Mouse (Mus musculus) MEL (cell line): ENCODE measurements around the gene Vmp1. TPM values are rescaled to one million over a fixed set of nuclear protein-coding genes. Genes with fewer than 3 reads are reported as not detected.
A peak's percentile ranks its signal among the peaks of the same experiment; 100 is the strongest.

Experiments used
- DNase-seq: peaks from one replicate; pipeline ENCODE4 v3.0.0; 2011; ENCODE audit warnings: low read depth, low spot score
- H3K27ac ChIP-seq: 2 replicates; pipeline ENCODE4 v1.5.1; 2012; ENCODE audit warnings: low read depth, mild to moderate bottlenecking, control low read depth, low read length, moderate library complexity; ENCODE audit not compliant: control insufficient read depth
- H3K27me3 ChIP-seq, 2 experiments: fragments of 150-350 bp in 1 of 2; sonication (generic) in 1 of 2; 2 replicates each; pipeline ENCODE4 v1.6.1; 2012; ENCODE audit warnings: low read length in 2 of 2, mild to moderate bottlenecking in 2 of 2, improper control_type of control experiment in 1 of 2, moderate library complexity in 1 of 2; ENCODE audit not compliant: insufficient read depth in 2 of 2, control insufficient read depth in 1 of 2
- H3K36me3 ChIP-seq, 2 experiments: 2 replicates each; pipeline ENCODE4 v1.6.1; 2012 to 2014; ENCODE audit warnings: low read length in 2 of 2, improper control_type of control experiment in 1 of 2, inconsistent platforms in 1 of 2, mild to moderate bottlenecking in 1 of 2; ENCODE audit not compliant: insufficient read depth in 2 of 2, control insufficient read depth in 1 of 2
- H3K4me1 ChIP-seq, 2 experiments: fragments of 150-350 bp in 1 of 2; sonication (generic) in 1 of 2; 2 replicates each; pipeline ENCODE4 v1.6.1; 2012; ENCODE audit warnings: low read length in 2 of 2, improper control_type of control experiment in 1 of 2, mild to moderate bottlenecking in 1 of 2; ENCODE audit not compliant: insufficient read depth in 2 of 2, control insufficient read depth in 1 of 2
- H3K4me3 ChIP-seq, 2 experiments: fragments of 150-350 bp in 1 of 2; sonication (generic) in 1 of 2; 2 replicates each; pipeline ENCODE4 v1.5.1; 2012; ENCODE audit warnings: low read depth in 2 of 2, low read length in 2 of 2, mild to moderate bottlenecking in 2 of 2, moderate library complexity in 2 of 2, control low read depth in 1 of 2, improper control_type of control experiment in 1 of 2; ENCODE audit not compliant: control insufficient read depth in 1 of 2, insufficient read depth in 1 of 2
- H3K79me2 ChIP-seq: 2 replicates; pipeline ENCODE4 v1.6.1; 2012; ENCODE audit warnings: mild to moderate bottlenecking, low read length, moderate library complexity; ENCODE audit not compliant: control insufficient read depth, poor library complexity, insufficient read depth
- H3K9ac ChIP-seq: 2 replicates; pipeline ENCODE4 v1.6.1; 2012; ENCODE audit warnings: low read depth, mild to moderate bottlenecking, control low read depth, low read length, moderate library complexity; ENCODE audit not compliant: control insufficient read depth, poor library complexity, severe bottlenecking
- H3K9me3 ChIP-seq: fragments of 150-350 bp; sonication (generic); replicated peaks from 2 replicates; pipeline ENCODE4 v1.6.1; 2012; ENCODE audit warnings: mild to moderate bottlenecking, low read length, improper control_type of control experiment, moderate library complexity; ENCODE audit not compliant: insufficient read depth
- BHLHE40 ChIP-seq: IDR thresholded peaks from 2 replicates; pipeline ENCODE4 v1.6.1; 2012; ENCODE audit warnings: low read depth, mild to moderate bottlenecking, inconsistent platforms, low read length, improper control_type of control experiment, borderline replicate concordance
- CHD1 ChIP-seq: IDR thresholded peaks from 2 replicates; pipeline ENCODE4 v1.6.1; 2012; ENCODE audit warnings: low read depth, mild to moderate bottlenecking, inconsistent platforms, low read length, improper control_type of control experiment
- CHD2 ChIP-seq: IDR thresholded peaks from 2 replicates; pipeline ENCODE4 v1.6.1; 2011; ENCODE audit warnings: low read length, improper control_type of control experiment
- CTCF ChIP-seq, 3 experiments: IDR thresholded peaks in 2 of 3; conservative IDR thresholded peaks in 1 of 3; 2 replicates each; pipeline ENCODE4 v1.5.1; 2011 to 2012; ENCODE audit warnings: low read length in 3 of 3, low read depth in 2 of 3, mild to moderate bottlenecking in 2 of 3, improper control_type of control experiment in 1 of 3, inconsistent platforms in 1 of 3, mixed read lengths in 1 of 3, moderate library complexity in 1 of 3; ENCODE audit not compliant: control insufficient read depth in 1 of 3, insufficient read depth in 1 of 3, poor library complexity in 1 of 3, severe bottlenecking in 1 of 3
- E2F4 ChIP-seq: IDR thresholded peaks from 2 replicates; pipeline ENCODE4 v1.6.1; 2011; ENCODE audit warnings: low read depth, low read length, improper control_type of control experiment, borderline replicate concordance
- ELF1 ChIP-seq: IDR thresholded peaks from 2 replicates; pipeline ENCODE4 v1.6.1; 2014; ENCODE audit warnings: low read depth, mild to moderate bottlenecking, inconsistent platforms, low read length, improper control_type of control experiment, moderate library complexity
- ETS1 ChIP-seq: IDR thresholded peaks from 2 replicates; pipeline ENCODE4 v1.6.1; 2012; ENCODE audit warnings: low read depth, mild to moderate bottlenecking, inconsistent platforms, low read length, improper control_type of control experiment, moderate library complexity
- GABPA ChIP-seq: IDR thresholded peaks from 2 replicates; pipeline ENCODE4 v1.6.1; 2012; ENCODE audit warnings: low read depth, mild to moderate bottlenecking, inconsistent platforms, low read length, improper control_type of control experiment, moderate library complexity
- GATA1 ChIP-seq: IDR thresholded peaks from 2 replicates; pipeline ENCODE4 v1.6.1; 2011; ENCODE audit warnings: low read depth, low read length, improper control_type of control experiment
- HCFC1 ChIP-seq: IDR thresholded peaks from 2 replicates; pipeline ENCODE4 v1.6.1; 2012; ENCODE audit warnings: low read depth, mild to moderate bottlenecking, inconsistent platforms, low read length, improper control_type of control experiment, moderate library complexity
- JUND ChIP-seq: IDR thresholded peaks from 2 replicates; pipeline ENCODE4 v1.6.1; 2011; ENCODE audit warnings: low read depth, mild to moderate bottlenecking, improper control_type of control experiment, low read length
- KAT2A ChIP-seq: conservative IDR thresholded peaks from 2 replicates; pipeline ENCODE4 v1.6.1; 2012; ENCODE audit warnings: low read depth, low read length, improper control_type of control experiment, inconsistent platforms
- MAX ChIP-seq: IDR thresholded peaks from 2 replicates; pipeline ENCODE4 v1.6.1; 2011; ENCODE audit warnings: low read length, improper control_type of control experiment
- MAZ ChIP-seq: IDR thresholded peaks from 2 replicates; pipeline ENCODE4 v1.6.1; 2012; ENCODE audit warnings: low read depth, mild to moderate bottlenecking, inconsistent platforms, low read length, improper control_type of control experiment
- MEF2A ChIP-seq: IDR thresholded peaks from 2 replicates; pipeline ENCODE4 v1.6.1; 2014; ENCODE audit warnings: low read depth, mild to moderate bottlenecking, inconsistent platforms, low read length, improper control_type of control experiment; ENCODE audit not compliant: poor library complexity, insufficient replicate concordance, severe bottlenecking; ENCODE audit errors: extremely low read depth
- MYB ChIP-seq: IDR thresholded peaks from 2 replicates; pipeline ENCODE4 v1.6.1; 2011; ENCODE audit warnings: mild to moderate bottlenecking, low read depth, low read length, improper control_type of control experiment
- NRF1 ChIP-seq: IDR thresholded peaks from 2 replicates; pipeline ENCODE4 v1.6.1; 2014; ENCODE audit warnings: low read depth, mild to moderate bottlenecking, inconsistent platforms, low read length, improper control_type of control experiment, moderate library complexity; ENCODE audit not compliant: poor library complexity, insufficient read depth, severe bottlenecking
- POLR2AphosphoS5 ChIP-seq: IDR thresholded peaks from 2 replicates; pipeline ENCODE4 v1.6.1; 2012; ENCODE audit warnings: low read depth, borderline replicate concordance, mild to moderate bottlenecking, inconsistent platforms, low read length, moderate library complexity, mixed read lengths
- RAD21 ChIP-seq: IDR thresholded peaks from 2 replicates; pipeline ENCODE4 v1.6.1; 2011; ENCODE audit warnings: mild to moderate bottlenecking, low read depth, low read length, improper control_type of control experiment
- RCOR1 ChIP-seq: IDR thresholded peaks from 2 replicates; pipeline ENCODE4 v1.6.1; 2012; ENCODE audit warnings: low read depth, mild to moderate bottlenecking, inconsistent platforms, low read length, improper control_type of control experiment
- SIN3A ChIP-seq: IDR thresholded peaks from 2 replicates; pipeline ENCODE4 v1.6.1; 2012; ENCODE audit warnings: low read length, improper control_type of control experiment, inconsistent platforms
- TBP ChIP-seq: IDR thresholded peaks from 2 replicates; pipeline ENCODE4 v1.8.0; 2011; ENCODE audit warnings: low read depth, low read length, improper control_type of control experiment
- TCF12 ChIP-seq: IDR thresholded peaks from 2 replicates; pipeline ENCODE4 v1.6.1; 2014; ENCODE audit warnings: low read depth, mild to moderate bottlenecking, inconsistent platforms, low read length, improper control_type of control experiment, moderate library complexity
- UBTF ChIP-seq: IDR thresholded peaks from 2 replicates; pipeline ENCODE4 v1.6.1; 2012; ENCODE audit warnings: low read depth, mild to moderate bottlenecking, inconsistent platforms, low read length, improper control_type of control experiment, moderate library complexity, borderline replicate concordance; ENCODE audit not compliant: insufficient read depth
- USF1 ChIP-seq: IDR thresholded peaks from 2 replicates; pipeline ENCODE4 v1.6.1; 2014; ENCODE audit warnings: low read depth, mild to moderate bottlenecking, inconsistent platforms, low read length, improper control_type of control experiment, moderate library complexity
- USF2 ChIP-seq, 2 experiments: IDR thresholded peaks; 2 replicates each; pipeline ENCODE4 v1.6.1; 2011 to 2012; ENCODE audit warnings: improper control_type of control experiment in 2 of 2, low read length in 2 of 2, borderline replicate concordance in 1 of 2, inconsistent platforms in 1 of 2, low read depth in 1 of 2, mild to moderate bottlenecking in 1 of 2; ENCODE audit not compliant: insufficient read depth in 1 of 2
- ZC3H11A ChIP-seq: IDR thresholded peaks from 2 replicates; pipeline ENCODE4 v1.6.1; 2012; ENCODE audit warnings: low read depth, mild to moderate bottlenecking, inconsistent platforms, low read length, improper control_type of control experiment
- ZKSCAN1 ChIP-seq: IDR thresholded peaks from 2 replicates; pipeline ENCODE4 v1.6.1; 2012; ENCODE audit warnings: low read depth, mild to moderate bottlenecking, inconsistent platforms, low read length, improper control_type of control experiment, moderate library complexity
- ZMIZ1 ChIP-seq: IDR thresholded peaks from 2 replicates; pipeline ENCODE4 v1.6.1; 2012; ENCODE audit warnings: low read depth, mild to moderate bottlenecking, inconsistent platforms, low read length, improper control_type of control experiment, moderate library complexity
- ZNF384 ChIP-seq: IDR thresholded peaks from 2 replicates; pipeline ENCODE4 v1.6.1; 2012; ENCODE audit warnings: low read depth, mild to moderate bottlenecking, inconsistent platforms, low read length, improper control_type of control experiment
- polyA plus RNA-seq, 2 experiments: library from polyadenylated mRNA; stranded (reverse) in 1 of 2; unstranded in 1 of 2; fragments of >175 nt in 1 of 2; fragments of >200 nt in 1 of 2; gene quantifications; 2 replicates each; pipeline versions ENCODE4 v1.2.1 to v1.2.4; 2012; ENCODE audit warnings: low replicate concordance in 2 of 2, low read depth in 1 of 2; ENCODE audit not compliant: insufficient read length in 2 of 2, insufficient read depth in 1 of 2, missing spikeins in 1 of 2
- total RNA-seq: library from RNA; depleted of rRNA; stranded (reverse); fragments of 300-350 nt; gene quantifications from 2 replicates; pipeline ENCODE4 v1.2.3, GENCODE M21; 2012

Vmp1 gene
- total and polyA plus RNA-seq, 3 experiments = 61.8 to 94.9 TPM; not detected in 1

DNA sequence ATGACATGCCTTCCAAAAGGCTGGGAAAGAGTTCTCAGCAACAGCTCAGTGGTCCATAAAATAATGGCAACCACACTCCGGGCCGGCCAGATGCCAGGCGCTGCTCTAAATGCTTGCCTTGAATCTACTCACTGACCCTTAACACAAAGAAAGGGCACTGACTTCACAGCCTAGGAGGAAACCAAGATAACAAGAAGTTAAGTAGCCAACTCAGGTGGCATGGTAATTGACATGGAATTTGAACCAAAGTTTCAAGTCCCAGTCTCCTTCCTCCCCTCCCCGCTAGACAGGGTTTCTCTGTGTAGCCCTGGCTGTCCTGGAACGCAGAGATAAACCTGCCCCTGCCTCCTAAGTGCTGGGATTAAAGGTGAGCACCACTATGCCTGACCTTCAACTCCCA, 4.7 kb downstream of the Vmp1 start:
- no peaks in the 10 kb centered on the region for H3K27me3 ChIP-seq
- H3K79me2 ChIP-seq = peaks cover 45% of the 10 kb centered on the region
- no peak for TF ChIP-seq MEF2A
- TF ChIP-seq ETS1 = no peak
- no peak for TF ChIP-seq NRF1
- TF ChIP-seq MAZ = no peak
- TF ChIP-seq HCFC1 = no peak
- TF ChIP-seq BHLHE40 = no peak
- TF ChIP-seq MAX = no peak
- TF ChIP-seq CTCF (IDR thresholded peaks at IDR 0.05 in 2 of 3, conservative IDR thresholded peaks at IDR 0.05 in 1 of 3; ENCODE audit: control insufficient read depth in 1 of 3, insufficient read depth in 1 of 3, low read depth in 2 of 3, low read length in 3 of 3, poor library complexity in 1 of 3, severe bottlenecking in 1 of 3) = no peak
- no peak for TF ChIP-seq TCF12
- TF ChIP-seq ZMIZ1 = no peak
- no peak for TF ChIP-seq SIN3A
- TF ChIP-seq RCOR1 = no peak
- H3K4me1 ChIP-seq = peaks cover 11 to 16% of the 10 kb centered on the region in 2 experiments
- H3K9ac ChIP-seq = no peak overlapping the region
- DNase-seq = no peak
- H3K4me3 ChIP-seq = no peak overlapping the region
- H3K9me3 ChIP-seq = no peaks in the 10 kb centered on the region
- H3K27ac ChIP-seq = no peak overlapping the region
- peaks cover 1 to 19% of the 10 kb centered on the region in 2 experiments; a peak in 3 of 4 replicates for H3K36me3 ChIP-seq

DNA sequence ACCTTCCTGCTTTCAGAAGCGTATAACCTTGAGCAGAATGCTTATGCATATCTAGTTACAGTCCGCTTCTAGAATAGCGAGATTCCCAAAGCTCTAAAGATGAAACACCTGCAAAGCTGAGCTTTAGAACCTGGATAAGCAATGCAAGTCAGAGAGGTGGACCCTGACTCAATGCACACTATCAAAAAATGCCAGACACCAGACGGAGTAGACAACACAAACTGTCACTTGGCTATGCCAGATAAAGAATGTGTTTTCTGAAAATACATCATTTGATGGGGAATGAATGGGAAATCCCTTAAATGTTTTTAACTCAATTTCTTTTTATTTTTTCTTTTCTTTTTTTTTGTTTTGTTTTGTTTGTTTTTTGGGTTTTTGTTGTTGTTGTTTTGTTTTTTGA, 8.1 kb downstream of the Vmp1 start:
- peaks cover 1 to 21% of the 10 kb centered on the region in 2 experiments; a peak in 3 of 4 replicates for H3K36me3 ChIP-seq
- no peak overlapping the region for H3K4me3 ChIP-seq
- peaks cover 25% of the 10 kb centered on the region for H3K79me2 ChIP-seq
- no peaks in the 10 kb centered on the region for H3K9me3 ChIP-seq
- H3K4me1 ChIP-seq = peaks cover 13 to 18% of the 10 kb centered on the region in 2 experiments
- no peak for DNase-seq
- no peaks in the 10 kb centered on the region for H3K27me3 ChIP-seq
- H3K27ac ChIP-seq = no peak overlapping the region
- no peak overlapping the region for H3K9ac ChIP-seq
- no peak for TF ChIP-seq UBTF
- TF ChIP-seq MYB = no peak
- TF ChIP-seq GATA1 = 0 out of 2 replicates have a peak, but pooled peaks have one; percentile 47
- no peak for TF ChIP-seq MAZ
- no peak for TF ChIP-seq CTCF (IDR thresholded peaks at IDR 0.05 in 2 of 3, conservative IDR thresholded peaks at IDR 0.05 in 1 of 3; ENCODE audit: control insufficient read depth in 1 of 3, insufficient read depth in 1 of 3, low read depth in 2 of 3, low read length in 3 of 3, poor library complexity in 1 of 3, severe bottlenecking in 1 of 3)
- TF ChIP-seq HCFC1 = no peak
- no peak for TF ChIP-seq SIN3A
- no peak for TF ChIP-seq NRF1
- TF ChIP-seq ETS1 = 0 out of 2 replicates have a peak, but pooled peaks have one; percentile 29
- no peak for TF ChIP-seq ZKSCAN1
- no peak for TF ChIP-seq RAD21
- TF ChIP-seq E2F4 = no peak
- no peak for TF ChIP-seq POLR2AphosphoS5
- TF ChIP-seq USF1 = no peak
- TF ChIP-seq USF2 (IDR thresholded peaks at IDR 0.05; ENCODE audit: borderline replicate concordance in 1 of 2, insufficient read depth in 1 of 2, low read depth in 1 of 2, low read length in 2 of 2) = no peak
- TF ChIP-seq ZNF384 = 0 out of 2 replicates have a peak, but pooled peaks have one; percentile 8
- TF ChIP-seq CHD2 = no peak
- no peak for TF ChIP-seq TBP
- TF ChIP-seq ELF1 = no peak
- TF ChIP-seq GABPA = no peak
- TF ChIP-seq KAT2A = no peak
- TF ChIP-seq CHD1 = no peak
- TF ChIP-seq ZC3H11A = no peak
- no peak for TF ChIP-seq JUND
